Mouse (Mus musculus) kidney, embryonic 15.5 days (tissue): ENCODE results near the gene St5. TPM values are rescaled to one million over a fixed set of nuclear protein-coding genes. Genes with fewer than 3 reads are reported as not detected.

Experiments
- ATAC-seq: fragments of 200-750 bp; cut with Nextera tagmentation; replicated peaks from 2 replicates; pipeline ENCODE4 v1.8.0; 2017; ENCODE audit warnings: moderate TSS enrichment; ENCODE audit not compliant: low FRiP score
- H3K27ac ChIP-seq: fragments of 300-500 bp; sonication (generic); 2 replicates; pipeline ENCODE4 v1.5.1; 2015; ENCODE audit warnings: mild to moderate bottlenecking, inconsistent platforms
- H3K27me3 ChIP-seq: fragments of 300-500 bp; sonication (generic); 2 replicates; pipeline ENCODE4 v1.6.1; 2015; ENCODE audit warnings: inconsistent platforms
- H3K36me3 ChIP-seq: fragments of 300-500 bp; sonication (generic); 2 replicates; pipeline ENCODE4 v1.6.1; 2015; ENCODE audit warnings: inconsistent platforms
- H3K4me1 ChIP-seq: fragments of 300-500 bp; sonication (generic); 2 replicates; pipeline ENCODE4 v1.6.1; 2015; ENCODE audit warnings: inconsistent platforms
- H3K4me2 ChIP-seq: fragments of 300-500 bp; sonication (generic); 2 replicates; pipeline ENCODE4 v1.6.1; 2015; ENCODE audit warnings: moderate library complexity, mild to moderate bottlenecking, inconsistent platforms
- H3K4me3 ChIP-seq: fragments of 300-500 bp; sonication (generic); replicated peaks from 2 replicates; pipeline ENCODE4 v1.5.1; 2015; ENCODE audit warnings: mild to moderate bottlenecking, inconsistent platforms
- H3K9ac ChIP-seq: fragments of 300-500 bp; sonication (generic); 2 replicates; pipeline ENCODE4 v1.6.1; 2015; ENCODE audit warnings: mild to moderate bottlenecking, inconsistent platforms
- H3K9me3 ChIP-seq: fragments of 300-500 bp; sonication (generic); replicated peaks from 2 replicates; pipeline ENCODE4 v1.6.1; 2016; ENCODE audit warnings: inconsistent platforms
- WGBS: fragments of 180-500 bp; shearing (Covaris S2); methylation state at CpG from one replicate; pipeline ENCODE4 v1.1.7; 2015; ENCODE audit warnings: mixed read lengths; 5-methylcytosine and 5-hydroxymethylcytosine counted together
- polyA plus RNA-seq: library from polyadenylated mRNA; unstranded; fragments of >200 nt; fragmentation: Nextera tagmentation; extraction: Ambion mirVana; gene quantifications from 2 replicates; pipeline ENCODE4 v1.2.1, GENCODE M21; 2015

The St5 gene
- polyA plus RNA-seq, 1 experiment from 2014 or later: 35.4 TPM

DNA sequence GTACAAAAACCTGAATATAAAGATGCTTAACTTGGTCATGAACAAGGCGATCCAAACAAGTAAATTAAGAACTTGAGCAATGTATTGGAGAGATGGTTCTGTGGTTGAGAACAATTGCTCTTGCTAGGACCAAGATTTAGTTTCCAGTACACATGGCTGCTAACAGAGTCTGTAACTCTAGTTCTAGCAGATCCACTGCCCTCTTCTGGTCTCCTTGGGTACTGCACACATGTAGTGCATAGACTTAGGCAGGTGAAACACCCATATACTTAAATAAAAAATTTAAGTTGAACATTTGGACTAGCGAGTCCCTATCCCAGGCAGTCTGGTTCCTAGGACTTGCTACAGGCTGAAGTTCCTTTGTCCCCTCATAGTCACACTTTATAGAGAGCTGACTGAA is 19.2 kb upstream of the St5 start:
- Histone ChIP-seq H3K9ac (no peak overlapping the region), H3K4me2 (no peak overlapping the region), H3K4me3 (no peak overlapping the region), H3K4me1 (no peaks in the 10 kb centered on the region), H3K27me3 (no peaks in the 10 kb centered on the region), H3K36me3 (no peaks in the 10 kb centered on the region), H3K27ac (no peak overlapping the region), H3K9me3 (no peaks in the 10 kb centered on the region)
- WGBS: 93% methylated on average over 2 of the region's 2 CpGs
- ATAC-seq: no peak

DNA sequence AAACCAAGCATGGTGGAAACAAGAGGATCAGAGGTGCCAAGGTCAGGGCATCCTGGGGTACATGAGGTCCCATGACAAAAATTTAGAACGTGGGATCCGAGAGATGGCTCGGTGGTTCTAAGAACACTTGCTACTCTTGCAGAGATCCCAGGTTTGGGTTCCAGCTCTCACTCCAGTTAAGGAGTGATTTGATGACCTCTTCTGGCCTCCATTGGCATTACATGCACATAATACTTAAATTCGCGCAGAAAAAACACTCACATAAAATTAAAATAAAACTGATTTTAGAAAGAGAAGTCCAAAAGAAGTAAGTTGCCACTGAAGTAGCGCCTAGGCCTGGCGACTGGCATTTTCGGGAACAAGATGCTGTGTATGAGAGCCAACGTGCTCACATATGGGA is 15.9 kb upstream of the St5 start:
- H3K4me2 ChIP-seq: no peak overlapping the region
- no peak overlapping the region for H3K4me3 ChIP-seq
- H3K36me3 ChIP-seq: no peaks in the 10 kb centered on the region
- no peak overlapping the region for H3K27ac ChIP-seq
- WGBS: 61% methylated on average over 9 of the region's 9 CpGs
- no peaks in the 10 kb centered on the region for H3K27me3 ChIP-seq
- no peaks in the 10 kb centered on the region for H3K4me1 ChIP-seq
- no peak overlapping the region for H3K9ac ChIP-seq
- H3K9me3 ChIP-seq: no peaks in the 10 kb centered on the region
- ATAC-seq: no peak

DNA sequence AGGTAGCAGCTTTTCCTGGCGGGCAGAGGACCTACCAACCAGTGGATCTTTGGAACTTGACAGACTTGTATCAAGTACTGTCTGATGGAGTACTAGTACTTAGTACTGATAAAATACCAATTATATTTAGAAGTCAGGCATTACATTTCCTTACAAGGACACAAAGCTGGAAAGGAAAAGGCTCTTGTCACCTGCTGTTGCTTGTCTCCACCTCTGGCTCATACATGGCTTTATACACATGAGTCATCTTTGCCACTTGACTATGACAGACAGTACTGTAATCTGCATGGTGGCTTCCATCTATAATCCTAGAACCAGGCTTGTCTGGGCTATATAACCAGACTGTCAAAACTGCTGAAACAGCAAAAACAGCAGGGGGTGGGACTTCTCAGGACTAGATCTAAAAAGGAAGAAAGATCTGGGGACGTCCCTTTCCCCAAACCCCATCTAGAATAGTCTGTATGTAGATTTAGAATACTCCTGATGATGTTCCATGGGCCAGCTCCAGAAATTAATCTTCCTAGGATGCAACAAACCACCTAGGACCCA is 10.1 kb upstream of the St5 start:
- Histone ChIP-seq H3K27me3 (no peaks in the 10 kb centered on the region), H3K4me1 (0 out of 2 replicates have a peak, but pooled peaks cover 6% of the 10 kb centered on the region), H3K36me3 (peaks cover 22% of the 10 kb centered on the region), H3K4me3 (no peak overlapping the region), H3K4me2 (no peak overlapping the region), H3K9ac (no peak overlapping the region), H3K27ac (no peak overlapping the region), H3K9me3 (no peaks in the 10 kb centered on the region)
- no peak for ATAC-seq
- WGBS: 88% methylated on average over 2 of the region's 2 CpGs

DNA sequence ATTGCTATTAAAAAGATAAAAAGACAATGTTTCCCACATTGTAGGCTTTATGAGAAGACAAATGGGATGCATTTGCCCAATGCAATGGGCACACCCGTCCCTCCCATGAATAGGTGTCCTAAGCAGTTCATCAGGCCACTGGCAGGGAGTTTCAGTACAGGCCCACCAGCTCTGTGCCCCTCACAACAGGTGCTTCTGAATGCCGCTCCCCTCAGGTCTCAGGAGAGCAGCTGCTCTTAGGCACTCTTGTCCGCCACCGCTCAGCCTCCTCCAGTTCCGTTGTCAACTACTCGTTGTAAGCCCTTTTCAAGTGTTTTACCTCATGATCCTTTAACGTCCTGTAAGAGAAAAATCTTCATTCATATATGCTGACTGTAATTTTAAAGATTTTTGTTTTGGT is 8.8 kb upstream of the St5 start:
- H3K4me3 ChIP-seq: no peak overlapping the region
- WGBS: 82% methylated on average over 7 of the region's 7 CpGs

DNA sequence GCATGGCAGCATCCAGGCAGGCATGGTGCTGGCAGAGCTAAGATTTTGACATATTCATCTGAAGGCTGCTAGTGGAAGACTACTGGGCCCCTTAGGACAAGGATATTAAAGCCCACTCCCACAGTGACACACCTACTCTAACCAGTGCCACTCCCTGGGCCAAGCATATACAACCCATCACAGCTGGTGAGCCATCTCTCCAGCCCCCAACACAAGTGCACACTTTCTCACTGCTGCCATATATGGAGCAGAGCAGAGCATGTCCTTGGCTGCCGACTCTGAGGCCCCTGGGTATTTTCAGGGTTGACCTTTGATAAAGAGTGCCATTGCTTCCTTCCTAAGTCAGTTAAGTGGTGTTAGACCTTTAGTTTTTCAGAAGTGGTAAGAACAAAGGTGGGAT is 6.7 kb upstream of the St5 start:
- ATAC-seq: no peak
- H3K4me2 ChIP-seq: no peak overlapping the region
- no peaks in the 10 kb centered on the region for H3K27me3 ChIP-seq
- no peak overlapping the region for H3K9ac ChIP-seq
- WGBS: 55% methylated on average over 1 of the region's 1 CpGs
- no peak overlapping the region for H3K4me3 ChIP-seq
- peaks cover 29% of the 10 kb centered on the region for H3K36me3 ChIP-seq
- 0 out of 2 replicates have a peak, but pooled peaks cover 20% of the 10 kb centered on the region for H3K4me1 ChIP-seq
- no peaks in the 10 kb centered on the region for H3K9me3 ChIP-seq
- peak overlapping the region; percentile 57 for H3K27ac ChIP-seq

More for the DNA sequence above, 8.8 kb upstream of the St5 start:
- no peak for ATAC-seq
- Histone ChIP-seq H3K27ac (no peak overlapping the region), H3K36me3 (peaks cover 29% of the 10 kb centered on the region), H3K9ac (no peak overlapping the region), H3K4me1 (0 out of 2 replicates have a peak, but pooled peaks cover 10% of the 10 kb centered on the region), H3K9me3 (no peaks in the 10 kb centered on the region), H3K4me2 (no peak overlapping the region), H3K27me3 (no peaks in the 10 kb centered on the region)

DNA sequence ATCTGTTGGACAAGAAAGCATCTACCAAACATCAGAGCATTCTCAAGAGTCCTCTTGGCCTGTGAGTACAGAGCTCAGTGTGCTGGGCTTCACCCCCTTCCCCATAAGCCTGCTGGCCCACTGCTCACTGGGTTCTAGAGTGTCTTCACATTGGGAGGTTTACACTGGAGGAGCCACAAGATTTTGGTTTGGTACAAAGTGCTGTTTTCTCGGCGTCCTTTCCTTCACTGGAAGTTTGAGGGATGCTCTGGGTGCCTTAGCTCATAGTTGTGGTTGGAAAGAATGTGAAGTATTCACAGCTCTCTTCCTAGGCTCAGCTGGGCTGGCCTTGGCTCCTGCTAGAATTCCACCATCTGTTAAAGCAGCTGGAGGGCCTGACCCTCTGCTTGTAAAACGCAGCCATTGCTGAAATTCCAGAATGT is 5.6 kb upstream of the St5 start:
- no peak overlapping the region for H3K9ac ChIP-seq
- peaks cover 29% of the 10 kb centered on the region for H3K36me3 ChIP-seq
- peak; percentile 75 for ATAC-seq

DNA sequence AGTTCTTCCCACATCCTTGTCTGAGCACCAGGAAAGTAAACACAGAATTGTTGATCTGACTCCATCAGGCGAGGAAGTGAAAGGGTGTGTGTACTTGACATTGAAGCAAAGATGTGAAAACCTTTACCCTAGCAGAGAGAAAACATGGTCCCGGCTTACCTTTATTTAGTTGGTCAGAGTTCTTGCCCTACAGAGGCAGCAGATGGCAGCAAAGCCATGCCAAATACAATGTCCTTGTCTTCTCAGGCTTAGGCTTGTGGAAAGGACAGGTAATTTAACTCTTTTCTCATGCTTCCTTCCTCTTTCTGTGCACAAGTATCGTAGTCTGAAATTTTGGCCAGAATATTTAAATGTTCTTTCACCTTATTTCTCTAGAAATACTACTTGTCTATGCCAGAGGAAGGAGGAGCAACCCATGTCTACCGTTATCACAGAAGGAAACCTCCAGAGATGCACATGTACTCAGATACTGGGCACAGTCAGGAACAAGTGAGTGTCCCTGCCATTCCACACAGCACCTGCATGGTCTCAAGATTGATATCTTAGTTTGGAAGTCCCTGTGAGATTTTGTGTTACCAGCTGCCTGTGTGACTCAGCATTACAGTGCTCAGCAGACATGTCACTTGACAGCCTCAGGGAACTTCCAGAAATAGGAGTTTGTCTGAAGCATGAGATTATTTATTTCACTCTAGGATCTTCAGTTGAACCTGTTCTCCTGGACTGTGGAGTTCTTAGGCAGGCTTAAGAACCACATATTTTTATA is 3.8 kb upstream of the St5 start:
- WGBS: 42% methylated on average over 4 of the region's 4 CpGs
- H3K36me3 ChIP-seq: peaks cover 22% of the 10 kb centered on the region
- no peak overlapping the region for H3K9ac ChIP-seq
- no peak overlapping the region for H3K27ac ChIP-seq
- no peak overlapping the region for H3K4me3 ChIP-seq
- no peaks in the 10 kb centered on the region for H3K27me3 ChIP-seq
- ATAC-seq: no peak
- H3K9me3 ChIP-seq: no peaks in the 10 kb centered on the region
- H3K4me2 ChIP-seq: no peak overlapping the region
- peaks cover 36% of the 10 kb centered on the region for H3K4me1 ChIP-seq

More for the DNA sequence above, 5.6 kb upstream of the St5 start:
- Histone ChIP-seq H3K4me1 (peaks cover 28% of the 10 kb centered on the region; the same call in 1 of the 2 replicates), H3K27me3 (no peaks in the 10 kb centered on the region), H3K4me3 (no peak overlapping the region), H3K9me3 (no peaks in the 10 kb centered on the region), H3K4me2 (no peak overlapping the region), H3K27ac (peak overlapping the region; percentile 73)
- WGBS: 63% methylated on average over 3 of the region's 3 CpGs

DNA sequence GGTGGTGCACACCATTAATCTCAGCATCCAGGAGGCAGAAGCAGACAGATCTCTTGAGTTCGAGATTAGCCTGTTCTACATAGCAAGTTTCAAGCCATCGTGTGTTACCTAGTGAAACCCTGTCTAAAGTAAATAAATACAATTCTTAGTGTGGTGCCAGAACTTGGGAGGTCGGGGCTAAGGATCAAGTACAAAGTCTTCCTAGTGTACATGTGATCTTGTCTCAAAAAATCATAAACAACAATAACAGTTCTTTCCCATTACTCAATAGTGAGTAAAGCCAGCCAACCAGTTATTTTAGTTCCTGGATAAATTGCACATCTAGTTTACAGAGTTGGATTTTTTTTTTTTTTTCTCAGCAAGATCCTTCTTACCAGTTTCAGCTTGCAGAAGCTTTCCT is 1.1 kb upstream of the St5 start:
- no peak overlapping the region for H3K27ac ChIP-seq
- peak overlapping the region; percentile 68 for H3K4me2 ChIP-seq
- no peak for ATAC-seq
- WGBS: 46% methylated on average over 3 of the region's 3 CpGs
- H3K4me3 ChIP-seq: peak overlapping the region; percentile 60
- peaks cover 7% of the 10 kb centered on the region; the same call in 1 of the 2 replicates for H3K36me3 ChIP-seq
- H3K4me1 ChIP-seq: peaks cover 33% of the 10 kb centered on the region
- H3K27me3 ChIP-seq: no peaks in the 10 kb centered on the region
- H3K9ac ChIP-seq: no peak overlapping the region
- no peaks in the 10 kb centered on the region for H3K9me3 ChIP-seq

DNA sequence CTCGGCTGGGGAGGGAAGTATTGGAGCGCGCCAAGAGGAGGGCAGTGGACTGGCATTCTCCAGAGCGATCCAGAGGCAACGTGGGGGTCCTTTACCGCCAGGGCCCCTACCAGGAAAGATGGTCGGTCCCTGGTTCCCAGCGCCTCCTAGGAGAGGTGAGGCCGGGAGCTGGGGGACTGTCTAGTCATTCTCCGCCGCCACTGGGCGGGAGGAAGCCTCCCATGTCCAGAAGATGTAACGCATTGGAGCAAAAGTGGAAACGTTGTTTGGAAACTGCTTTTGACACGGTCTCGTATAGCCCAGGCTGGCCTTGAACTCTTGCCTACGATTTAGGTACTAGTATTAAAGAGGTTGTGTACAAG is 592 bp upstream of the St5 start:
- H3K4me3 ChIP-seq: peak overlapping the region; percentile 60
- no peaks in the 10 kb centered on the region for H3K27me3 ChIP-seq
- H3K36me3 ChIP-seq: peaks cover 7% of the 10 kb centered on the region; the same call in 1 of the 2 replicates
- H3K9ac ChIP-seq: peak overlapping the region; percentile 54
- H3K4me1 ChIP-seq: peaks cover 33% of the 10 kb centered on the region
- H3K4me2 ChIP-seq: peak overlapping the region; percentile 68
- WGBS: 2% methylated on average over 17 of the region's 17 CpGs
- peak overlapping the region; percentile 77 for H3K27ac ChIP-seq
- no peak for ATAC-seq
- no peaks in the 10 kb centered on the region for H3K9me3 ChIP-seq

DNA sequence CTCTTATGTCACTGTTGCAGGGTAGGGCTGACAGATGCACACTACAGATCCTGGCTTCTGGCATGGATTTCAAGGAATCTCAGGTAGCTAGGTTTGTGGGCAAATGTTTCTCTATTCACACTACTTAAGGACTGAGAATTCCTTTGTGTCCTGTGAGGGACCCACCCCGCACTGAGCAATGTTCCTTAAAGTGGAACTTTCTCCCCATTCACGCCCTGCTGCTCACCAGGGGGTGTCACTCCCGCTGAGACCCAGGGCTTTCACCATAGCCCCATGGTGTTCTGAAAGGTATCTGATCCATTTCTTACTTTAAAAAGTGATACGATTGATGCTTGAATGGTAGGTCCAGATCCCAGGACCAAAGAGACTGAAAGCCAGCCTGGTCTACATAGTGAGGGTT is 684 bp downstream of the St5 start:
- WGBS: 45% methylated on average over 4 of the region's 4 CpGs
- H3K9me3 ChIP-seq: no peaks in the 10 kb centered on the region
- peaks cover 26% of the 10 kb centered on the region for H3K4me1 ChIP-seq
- H3K4me3 ChIP-seq: peak overlapping the region; percentile 60; the same call in 1 of the 2 replicates
- no peaks in the 10 kb centered on the region for H3K27me3 ChIP-seq
- ATAC-seq: no peak
- H3K27ac ChIP-seq: no peak overlapping the region
- 0 out of 2 replicates have a peak, but pooled peaks cover 1% of the 10 kb centered on the region for H3K36me3 ChIP-seq
- H3K9ac ChIP-seq: no peak overlapping the region
- peak overlapping the region; percentile 68 for H3K4me2 ChIP-seq

DNA sequence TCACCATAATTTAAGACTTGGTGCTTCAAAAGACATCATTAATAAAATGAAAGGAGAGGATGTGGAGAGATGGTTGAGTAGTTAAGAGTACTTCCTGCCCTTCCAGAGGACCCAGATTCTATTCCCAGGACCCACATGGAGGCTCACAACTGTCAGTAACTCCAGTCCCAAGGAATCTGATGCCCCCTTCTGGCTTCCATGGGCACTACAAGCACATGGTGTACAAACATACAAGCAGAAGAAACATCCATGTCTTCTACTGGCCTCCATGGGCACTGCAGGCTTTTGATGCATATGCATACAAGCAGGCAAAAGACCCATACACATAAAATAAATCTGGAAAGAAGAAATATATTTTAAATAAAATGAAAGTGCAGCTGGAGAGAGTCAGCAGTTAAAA is 3.2 kb downstream of the St5 start:
- no peak overlapping the region for H3K9ac ChIP-seq
- no peak overlapping the region for H3K27ac ChIP-seq
- ATAC-seq: no peak
- H3K9me3 ChIP-seq: no peaks in the 10 kb centered on the region
- H3K4me3 ChIP-seq: no peak overlapping the region
- H3K36me3 ChIP-seq: no peaks in the 10 kb centered on the region
- H3K27me3 ChIP-seq: no peaks in the 10 kb centered on the region
- peaks cover 16% of the 10 kb centered on the region for H3K4me1 ChIP-seq
- no peak overlapping the region for H3K4me2 ChIP-seq

DNA sequence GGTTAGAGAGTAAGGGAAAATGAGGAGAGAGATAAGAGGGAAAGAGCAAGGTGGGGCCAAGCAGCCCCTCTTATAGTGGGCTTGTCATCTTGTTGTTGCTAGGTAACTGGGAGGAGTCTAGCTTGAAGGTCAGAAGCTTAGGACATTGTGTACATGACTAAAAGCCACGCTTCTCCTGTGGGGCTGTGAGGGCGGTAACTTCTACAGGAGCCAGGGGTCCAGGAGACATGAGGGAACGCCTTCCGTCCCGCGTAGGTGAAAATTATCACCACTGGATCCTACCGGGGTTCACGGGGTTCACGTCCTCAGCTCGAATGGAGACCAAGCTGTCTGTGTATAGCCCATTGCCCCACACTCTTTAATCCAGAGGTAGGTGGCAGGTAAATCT is 8.1 kb downstream of the St5 start:
- Histone ChIP-seq H3K4me2 (no peak overlapping the region), H3K9ac (no peak overlapping the region), H3K36me3 (no peaks in the 10 kb centered on the region), H3K27ac (no peak overlapping the region), H3K4me1 (peaks cover 5% of the 10 kb centered on the region; the same call in 1 of the 2 replicates), H3K9me3 (no peaks in the 10 kb centered on the region), H3K4me3 (no peak overlapping the region), H3K27me3 (no peaks in the 10 kb centered on the region)
- WGBS: 92% methylated on average over 10 of the region's 10 CpGs
- ATAC-seq: no peak
